Mouse (Mus musculus) CH12.LX (cell line): ENCODE measurements around the gene Cacna1s.

ENCODE experiments used
- E2F4 ChIP-seq: IDR thresholded peaks from 2 replicates; pipeline ENCODE4 v1.6.1; 2011; ENCODE audit warnings: low read depth, low read length, improper control_type of control experiment; ENCODE audit not compliant: insufficient replicate concordance
- ELF1 ChIP-seq: IDR thresholded peaks from 2 replicates; pipeline ENCODE4 v1.6.1; 2014; ENCODE audit warnings: low read depth, mild to moderate bottlenecking, inconsistent platforms, low read length, improper control_type of control experiment
- EP300 ChIP-seq: IDR thresholded peaks from 2 replicates; pipeline ENCODE4 v1.6.1; 2011; ENCODE audit warnings: low read length, improper control_type of control experiment
- TBP ChIP-seq: conservative IDR thresholded peaks from 2 replicates; pipeline ENCODE4 v1.6.1; 2011; ENCODE audit warnings: low read depth, low read length, improper control_type of control experiment
- TCF12 ChIP-seq: IDR thresholded peaks from 2 replicates; pipeline ENCODE4 v1.6.1; 2014; ENCODE audit warnings: low read depth, mild to moderate bottlenecking, inconsistent platforms, low read length, improper control_type of control experiment

- TF ChIP-seq ELF1 (no peak), EP300 (no peak), E2F4 (no peak), TBP (no peak), TCF12 (no peak)
Measured at GRCm38 (mm10) chr1:136109464-136109863, 56.9 kb downstream of the Cacna1s start.
